In the genomic region with DNA sequence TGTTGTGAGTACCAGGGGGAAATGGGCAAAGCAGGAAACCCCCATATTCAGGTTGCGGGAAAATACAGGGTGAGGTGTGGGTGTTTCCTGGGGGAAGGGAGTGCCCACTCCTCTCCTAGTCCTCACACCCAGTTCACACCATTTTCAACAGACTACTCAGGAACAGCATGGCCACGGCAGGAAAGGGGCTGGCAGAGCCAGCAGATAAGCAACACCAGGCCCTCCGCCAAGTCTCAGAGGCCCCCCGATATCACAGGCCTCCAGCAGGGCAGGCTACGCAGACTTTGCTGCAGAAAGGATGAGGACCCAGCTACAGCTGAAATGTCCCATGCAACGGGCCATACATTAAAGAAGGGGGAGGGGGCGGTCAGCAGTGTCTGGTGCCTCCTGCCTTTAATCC, we compare ENCODE assay signal across 9 mouse cellular contexts. TPM values are rescaled to one million over a fixed set of nuclear protein-coding genes. Genes with fewer than 3 reads are reported as not detected.
A peak's percentile ranks its signal among the peaks of the same experiment; 100 is the strongest.
DNase-seq lines count a peak whose midpoint lies in the region; ATAC-seq and TF ChIP-seq lines count a peak whose summit lies in the region.
"Had no signal": no experiment of that assay in that cellular context is flagged by ENCODE, and none has a peak within 500 bp of the region (broad histone marks: within the 10 kb centered on the region; RNA-seq: fewer than 3 reads in every experiment).

No protein-coding gene starts in this region.

- intact Hi-C loops in gastrocnemius, adult 2 months (cut with DNase I) = no loop called here

- TF ChIP-seq CTCF in gastrocnemius, adult 2 months (IDR thresholded peaks at IDR 0.05) = no peak
- no peak for TF ChIP-seq CTCF in CH12.LX (conservative IDR thresholded peaks at IDR 0.05 in 1 of 2, IDR thresholded peaks at IDR 0.05 in 1 of 2; ENCODE audit: low read depth in 2 of 2, low read length in 2 of 2)
- TF ChIP-seq CTCF in forebrain, postnatal 0 days (IDR thresholded peaks at IDR 0.05; ENCODE audit: low read depth) = no peak

- peaks cover 34 to 94% of the 10 kb centered on the region in 2 experiments for H3K4me1 ChIP-seq in CH12.LX (ENCODE audit: control insufficient read depth in 1 of 2, insufficient read depth in 2 of 2)
- H3K4me1 ChIP-seq in forebrain, postnatal 0 days (ENCODE audit: insufficient read depth) = 0 out of 2 replicates have a peak, but pooled peaks cover 4% of the 10 kb centered on the region
- peaks cover 95% of the 10 kb centered on the region for H3K4me1 ChIP-seq in liver, embryonic 16.5 days (ENCODE audit: control insufficient read depth, low read depth, low read length)
- H3K4me1 ChIP-seq in hindbrain, embryonic 14.5 days (replicated peaks; ENCODE audit: control insufficient read depth, insufficient read depth, low read length) = peaks cover 21% of the 10 kb centered on the region

- peaks cover 9% of the 10 kb centered on the region for H3K9me3 ChIP-seq in CH12.LX (replicated peaks; ENCODE audit: low read length)
- no peaks in the 10 kb centered on the region for H3K9me3 ChIP-seq in forebrain, postnatal 0 days (ENCODE audit: low read length)
- H3K9me3 ChIP-seq in liver, embryonic 16.5 days (replicated peaks; ENCODE audit: control insufficient read depth, low read length) = no peaks in the 10 kb centered on the region
- no peaks in the 10 kb centered on the region for H3K9me3 ChIP-seq in hindbrain, embryonic 14.5 days (ENCODE audit: control insufficient read depth, low read length)

- no peak; the same call in 1 of the 2 replicates for ATAC-seq in forebrain, postnatal 0 days
- ATAC-seq in liver, embryonic 16.5 days (ENCODE audit: low read depth) = peak; percentile 84
- no peak for ATAC-seq in hindbrain, embryonic 14.5 days (ENCODE audit: low FRiP score)

- no peaks in the 10 kb centered on the region for H3K27me3 ChIP-seq in CH12.LX (replicated peaks)
- no peaks in the 10 kb centered on the region for H3K27me3 ChIP-seq in forebrain, postnatal 0 days (ENCODE audit: insufficient read depth, low read length)
- no peaks in the 10 kb centered on the region for H3K27me3 ChIP-seq in liver, embryonic 16.5 days (ENCODE audit: control insufficient read depth, insufficient read depth, low read depth, low read length)
- no peaks in the 10 kb centered on the region for H3K27me3 ChIP-seq in hindbrain, embryonic 14.5 days (ENCODE audit: control insufficient read depth, insufficient read depth, low read length)

- H3K36me3 ChIP-seq in CH12.LX (replicated peaks in 1 of 2; ENCODE audit: control insufficient read depth in 1 of 2, insufficient read depth in 1 of 2, low read length in 1 of 2) = peaks cover 12 to 62% of the 10 kb centered on the region in 2 experiments
- H3K36me3 ChIP-seq in forebrain, postnatal 0 days (ENCODE audit: insufficient read depth) = 0 out of 2 replicates have a peak, but pooled peaks cover 3% of the 10 kb centered on the region
- no peaks in the 10 kb centered on the region for H3K36me3 ChIP-seq in liver, embryonic 16.5 days (ENCODE audit: control insufficient read depth, insufficient read depth)
- H3K36me3 ChIP-seq in hindbrain, embryonic 14.5 days (replicated peaks; ENCODE audit: control insufficient read depth, insufficient read depth) = no peaks in the 10 kb centered on the region

- H3K9ac ChIP-seq in CH12.LX (ENCODE audit: insufficient read depth, low read depth) = 0 out of 2 replicates have a peak overlapping the region, but pooled peaks have one; percentile 18
- H3K9ac ChIP-seq in forebrain, postnatal 0 days = no peak overlapping the region
- peak overlapping the region; percentile 58 for H3K9ac ChIP-seq in liver, embryonic 16.5 days (ENCODE audit: low read depth, low read length)
- H3K9ac ChIP-seq in hindbrain, embryonic 14.5 days = no peak overlapping the region

- TF ChIP-seq EP300 in CH12.LX (IDR thresholded peaks at IDR 0.05; ENCODE audit: low read length) = no peak

- H3K4me2 ChIP-seq in CH12.LX (ENCODE audit: insufficient read depth, low read depth, poor library complexity, severe bottlenecking) = peak overlapping the region; percentile 72
- no peak overlapping the region for H3K4me2 ChIP-seq in forebrain, postnatal 0 days (ENCODE audit: low read depth)
- H3K4me2 ChIP-seq in liver, embryonic 16.5 days (ENCODE audit: low read depth, low read length) = peak overlapping the region; percentile 81
- no peak overlapping the region for H3K4me2 ChIP-seq in hindbrain, embryonic 14.5 days (replicated peaks)

- dilution Hi-C loops in CH12.LX (cut with MboI; ENCODE audit: extremely low pct_ligation_motif_present, extremely low pct_unique_long_range_greater_than_20kb, low sequenced_read_pairs) = no loop called here

- TF ChIP-seq POLR2A in CH12.LX (IDR thresholded peaks at IDR 0.05; ENCODE audit: low read depth, low read length) = no peak

- TF ChIP-seq RAD21 in CH12.LX (IDR thresholded peaks at IDR 0.05; ENCODE audit: low read depth, low read length) = no peak

- H3K27ac ChIP-seq in gastrocnemius, adult 2 months = peak overlapping the region; percentile 63
- peak overlapping the region; percentile 97 for H3K27ac ChIP-seq in CH12.LX (ENCODE audit: insufficient read depth, low read depth)
- H3K27ac ChIP-seq in forebrain, postnatal 0 days (ENCODE audit: low read depth, low read length) = 0 out of 2 replicates have a peak overlapping the region, but pooled peaks have one; percentile 35
- H3K27ac ChIP-seq in liver, embryonic 16.5 days (ENCODE audit: low read length) = peak overlapping the region; percentile 92
- H3K27ac ChIP-seq in hindbrain, embryonic 14.5 days = no peak overlapping the region

- DNase-seq in gastrocnemius, adult 2 months = no peak
- no peak for DNase-seq in gastrocnemius, postnatal 10 days
- no peak for DNase-seq in CH12.LX (ENCODE audit: extremely low read depth)
- no peak for DNase-seq in forebrain, postnatal 0 days
- no peak for DNase-seq in urinary bladder, adult 2 months (ENCODE audit: low spot score)
- DNase-seq in right cerebral cortex, adult 18-20 months = no peak
- no peak for DNase-seq in hindbrain, embryonic 14.5 days (ENCODE audit: low spot score)
- DNase-seq: adrenal gland, adult 8-10 months had no signal

- peaks cover 91% of the 10 kb centered on the region for H3K79me2 ChIP-seq in CH12.LX (replicated peaks; ENCODE audit: control insufficient read depth, extremely low read depth, insufficient read depth, poor library complexity, severe bottlenecking)

- 60% methylated on average over 7 of the region's 7 CpGs for WGBS in forebrain, postnatal 0 days
- 10% methylated on average over 7 of the region's 7 CpGs for WGBS in liver, embryonic 16.5 days (ENCODE audit: insufficient replicate concordance)
- 81% methylated on average over 7 of the region's 7 CpGs for WGBS in hindbrain, embryonic 14.5 days

- in situ Hi-C loops in CH12.LX (cut with MboI; ENCODE audit: low pct_ligation_motif_present, low pct_unique_long_range_greater_than_20kb, low sequenced_read_pairs) = no loop called here

- no peak overlapping the region for H3K4me3 ChIP-seq in gastrocnemius, adult 2 months
- peak overlapping the region in 2 of 3 experiments; percentile 12 to 52 for H3K4me3 ChIP-seq in CH12.LX (replicated peaks in 1 of 3; ENCODE audit: low read depth in 2 of 3, low read length in 2 of 3, poor library complexity in 1 of 3)
- no peak overlapping the region for H3K4me3 ChIP-seq in forebrain, postnatal 0 days (ENCODE audit: low read depth, low read length)
- H3K4me3 ChIP-seq in liver, embryonic 16.5 days (ENCODE audit: low read depth, low read length) = peak overlapping the region; percentile 47
- H3K4me3 ChIP-seq in hindbrain, embryonic 14.5 days (replicated peaks; ENCODE audit: low read length) = no peak overlapping the region

TF ChIP-seq in CH12.LX, 34 proteins besides CTCF, POLR2A, EP300 and RAD21:
- TF ChIP-seq ZKSCAN1 (IDR thresholded peaks at IDR 0.05; ENCODE audit: borderline replicate concordance, low read depth, low read length) (no peak), CHD1 (IDR thresholded peaks at IDR 0.05; ENCODE audit: low read depth, low read length) (no peak), RCOR1 (conservative IDR thresholded peaks at IDR 0.05; ENCODE audit: low read depth, low read length) (no peak), GABPA (IDR thresholded peaks at IDR 0.05; ENCODE audit: insufficient replicate concordance, low read depth, low read length) (no peak), JUND (conservative IDR thresholded peaks at IDR 0.05; ENCODE audit: low read depth, low read length) (no peak), NELFE (IDR thresholded peaks at IDR 0.05; ENCODE audit: low read depth, low read length) (no peak), BHLHE40 (IDR thresholded peaks at IDR 0.05; ENCODE audit: low read depth, low read length) (no peak), ZNF384 (IDR thresholded peaks at IDR 0.05; ENCODE audit: low read depth, low read length) (no peak), POLR2AphosphoS2 (IDR thresholded peaks at IDR 0.05; ENCODE audit: low read depth, low read length) (no peak), PAX5 (IDR thresholded peaks at IDR 0.05; ENCODE audit: low read length) (no peak)

RNA-seq across cellular contexts. Expression of gene Stk24, which starts 14.4 kb away (rescaled TPM):
- 10 to 100 TPM; 29.7 to 40.0 TPM for total RNA-seq in gastrocnemius, adult 2 months (2021)
- 10 to 100 TPM; 37.6 to 39.7 TPM for total RNA-seq in gastrocnemius, postnatal 10 days (2021)
- total RNA-seq in CH12.LX (2012; rRNA removed) (52.7 and 61.1 TPM in 2 replicates), CH12.LX (2014; rRNA removed) (35.5 and 43.3 TPM in 2 replicates)
- polyA plus RNA-seq in CH12.LX (2012; ENCODE audit: insufficient read length, low read depth) = 88.7 and 96.7 TPM in 2 replicates
- 27.5 and 34.0 TPM in 2 replicates for total RNA-seq in forebrain, postnatal 0 days (2014; rRNA removed)
- polyA plus RNA-seq in forebrain, postnatal 0 days (2015; fragmentation: Nextera tagmentation; extraction: Ambion mirVana) = 13.2 and 15.3 TPM in 2 replicates
- 24.3 and 26.1 TPM in 2 replicates for polyA plus RNA-seq in liver, embryonic 16.5 days (2015; fragmentation: Nextera tagmentation; extraction: Ambion mirVana)
- 60.4 and 67.3 TPM in 2 replicates for polyA plus RNA-seq in urinary bladder, adult 2 months (2012; rRNA removed)
- 22.5 and 23.1 TPM in 2 replicates for polyA plus RNA-seq in hindbrain, embryonic 14.5 days (2014; fragmentation: Nextera tagmentation; extraction: Ambion mirVana)

Comparison
In these comparisons a context has a peak if more than half of its experiments do, and no peak if none do; other contexts are left out.
1. H3K4me3 ChIP-seq: peak in CH12.LX (2 of 3) and liver, embryonic 16.5 days (single experiment); none in gastrocnemius, adult 2 months (single experiment), forebrain, postnatal 0 days (single experiment) and hindbrain, embryonic 14.5 days (single experiment).
2. H3K4me2 ChIP-seq: peak in CH12.LX (single experiment) and liver, embryonic 16.5 days (single experiment); none in forebrain, postnatal 0 days (single experiment) and hindbrain, embryonic 14.5 days (single experiment).
3. H3K9ac ChIP-seq: peak in CH12.LX (single experiment) and liver, embryonic 16.5 days (single experiment); none in forebrain, postnatal 0 days (single experiment) and hindbrain, embryonic 14.5 days (single experiment).